Mouse (Mus musculus) brain, embryonic 14.5 days (tissue): ENCODE measurements around the gene Medag. TPM values are rescaled to one million over a fixed set of nuclear protein-coding genes. Genes with fewer than 3 reads are reported as not detected.

ENCODE experiments used
- DNase-seq: peaks from one replicate; pipeline ENCODE4 v3.0.0-alpha.2; 2011; ENCODE audit warnings: low read depth
- CTCF ChIP-seq: fragments of 200-500 bp; IDR thresholded peaks from 2 replicates; pipeline ENCODE4 v1.5.1; 2012; ENCODE audit warnings: inconsistent platforms, mild to moderate bottlenecking, moderate library complexity, borderline replicate concordance; ENCODE audit not compliant: insufficient read depth, insufficient read length; ENCODE audit errors: extremely low read depth
- POLR2A ChIP-seq: fragments of 200-500 bp; IDR thresholded peaks from 2 replicates; pipeline ENCODE4 v1.6.1; 2012; ENCODE audit warnings: mild to moderate bottlenecking, inconsistent platforms, borderline replicate concordance; ENCODE audit not compliant: poor library complexity, insufficient read depth, insufficient read length, severe bottlenecking; ENCODE audit errors: extremely low read depth
- polyA plus RNA-seq: library from polyadenylated mRNA; depleted of rRNA; stranded (reverse); fragments of >200 nt; gene quantifications from 2 replicates; pipeline ENCODE4 v1.2.3, GENCODE M21; 2012

The Medag gene
- polyA plus RNA-seq, 1 experiment: 3.5 TPM

DNA sequence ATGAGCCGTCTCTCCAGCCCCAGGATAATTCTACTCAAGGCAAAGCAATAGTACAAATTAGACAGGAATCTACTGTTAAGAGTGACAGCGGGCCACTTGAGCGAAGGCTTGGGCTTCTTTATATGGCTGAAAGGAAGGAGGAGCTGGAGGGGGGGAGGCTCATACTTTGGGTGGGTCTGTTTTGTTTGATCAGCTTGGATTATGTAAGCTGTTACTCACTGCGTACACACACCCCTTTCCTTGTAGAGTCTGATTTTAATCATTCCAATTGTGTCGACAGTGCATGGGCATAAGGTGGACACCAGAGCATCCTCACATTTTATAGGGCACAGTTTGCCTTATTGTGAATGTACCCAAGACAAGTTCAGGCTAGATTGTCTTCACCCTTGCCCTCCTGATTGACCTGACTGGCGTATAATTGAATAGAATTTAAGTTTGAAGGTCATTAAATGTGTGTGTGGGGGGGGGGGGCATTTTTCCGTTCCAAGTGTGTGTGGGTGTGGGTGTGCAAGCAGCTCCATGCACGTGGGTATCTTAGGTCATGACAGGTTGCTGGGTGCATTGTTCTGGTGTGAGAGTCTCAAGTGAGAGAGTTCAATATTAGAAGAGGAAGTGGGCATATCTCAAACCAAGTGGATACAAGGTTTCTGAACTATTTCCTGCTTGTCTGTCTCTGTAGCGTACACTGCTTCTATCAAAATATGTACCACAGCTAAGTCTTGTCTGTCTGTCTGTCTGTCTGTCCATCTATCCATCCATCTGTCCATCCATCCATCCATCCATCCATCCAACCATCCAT, 3.0 kb downstream of the Medag start:
- DNase-seq: no peak
- TF ChIP-seq POLR2A (no peak), CTCF (no peak)

DNA sequence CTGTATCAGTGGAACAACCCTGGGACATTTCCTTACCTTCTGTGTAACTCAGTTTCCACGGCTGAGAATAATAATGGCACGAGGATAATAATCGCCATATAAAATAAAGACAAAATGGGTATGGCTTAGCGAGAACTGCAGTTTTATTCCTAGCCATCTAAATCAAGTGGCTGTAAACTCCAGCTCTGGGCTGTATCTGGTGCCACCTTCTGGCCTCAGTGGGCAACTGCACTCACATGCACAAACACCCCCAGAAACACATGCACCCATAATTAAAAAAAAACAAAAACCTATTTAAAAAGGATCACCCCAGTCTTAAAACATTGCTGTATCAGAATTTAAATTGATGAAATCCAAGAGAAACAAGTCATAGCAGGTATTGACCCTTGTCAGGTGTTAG, 5.8 kb downstream of the Medag start:
- DNase-seq: no peak

DNA sequence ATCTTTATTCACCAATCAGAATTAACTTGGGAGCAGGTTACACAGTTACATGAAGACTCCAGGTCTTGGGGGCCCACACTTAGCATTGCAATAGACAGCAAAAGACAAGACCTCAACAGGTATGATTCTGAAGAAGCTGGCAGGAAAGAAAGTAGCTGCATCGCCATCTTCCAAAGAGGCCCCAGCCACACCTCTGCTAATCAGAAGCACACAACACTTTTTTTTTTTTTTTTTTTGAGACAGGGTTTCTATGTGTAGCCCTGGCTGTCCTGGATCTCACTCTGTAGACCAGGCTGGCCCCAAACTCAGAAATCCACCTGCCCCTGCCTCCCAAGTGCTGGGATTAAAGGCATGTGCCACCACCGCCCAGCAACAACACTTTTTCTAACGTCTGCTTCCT, 15.0 kb downstream of the Medag start:
- TF ChIP-seq POLR2A (no peak), CTCF (no peak)
- DNase-seq: no peak

More for the DNA sequence above, 5.8 kb downstream of the Medag start:
- TF ChIP-seq POLR2A (no peak), CTCF (peak; percentile 44; the same call in 1 of the 2 replicates)

DNA sequence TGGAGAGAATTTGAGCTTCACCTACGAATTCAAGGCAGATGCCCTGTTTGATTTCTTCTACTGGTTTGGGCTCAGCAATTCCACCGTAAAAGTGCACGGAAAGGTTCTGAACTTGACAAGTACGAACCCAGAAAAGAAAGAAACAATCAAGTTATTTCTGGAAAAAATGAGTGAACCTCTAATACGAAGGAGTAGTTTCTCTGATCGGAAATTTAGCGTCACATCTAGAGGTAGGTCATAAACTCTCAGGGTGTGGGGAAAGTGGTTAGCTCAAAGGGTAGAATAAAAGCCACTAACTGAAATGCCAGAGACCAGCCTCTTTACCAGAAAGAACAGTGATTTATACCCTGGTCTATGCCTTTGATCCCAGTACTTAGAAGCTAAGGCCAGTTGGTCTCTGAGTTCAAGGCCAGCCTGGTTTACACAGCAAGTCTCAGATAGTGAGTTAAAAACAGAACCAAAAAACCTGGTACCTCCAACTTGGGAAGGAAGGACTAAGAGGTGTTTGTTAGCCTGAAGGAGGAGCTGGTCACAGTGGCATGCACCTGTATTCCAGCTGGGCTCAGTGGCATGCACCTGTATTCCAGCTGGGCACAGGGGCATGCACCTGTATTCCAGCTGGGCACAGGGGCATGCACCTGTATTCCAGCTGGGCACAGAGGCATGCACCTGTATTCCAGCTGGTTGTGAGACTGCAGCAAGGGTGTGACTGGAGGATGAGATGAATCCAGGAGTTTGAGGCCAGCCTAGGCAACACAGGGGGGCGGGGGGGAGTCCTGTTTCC, 15.9 kb downstream of the Medag start:
- TF ChIP-seq CTCF: no peak
- no peak for TF ChIP-seq POLR2A
- DNase-seq: no peak

DNA sequence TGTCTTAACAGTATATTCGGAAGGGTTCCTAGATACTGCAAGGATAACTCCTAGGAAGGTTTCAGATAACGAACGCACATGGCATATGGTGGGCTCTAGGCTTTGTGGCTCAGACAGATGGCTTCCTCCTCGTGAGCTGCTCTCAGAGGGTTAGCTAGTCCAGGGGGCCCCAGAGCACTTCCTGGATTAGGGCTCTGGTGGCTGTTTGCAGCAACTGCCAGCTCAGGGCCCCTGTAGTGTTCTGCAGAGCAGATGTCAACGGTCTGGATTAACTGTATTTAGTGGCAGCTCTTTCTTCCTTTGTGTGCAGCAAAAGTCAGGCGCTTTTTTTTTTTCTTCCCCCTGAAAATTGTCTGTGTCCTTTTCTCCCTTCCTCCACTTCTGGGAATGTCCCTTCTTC, 16.8 kb downstream of the Medag start:
- peak; percentile 89 for DNase-seq
- TF ChIP-seq CTCF: peak; percentile 30; the same call in 1 of the 2 replicates
- TF ChIP-seq POLR2A: no peak

DNA sequence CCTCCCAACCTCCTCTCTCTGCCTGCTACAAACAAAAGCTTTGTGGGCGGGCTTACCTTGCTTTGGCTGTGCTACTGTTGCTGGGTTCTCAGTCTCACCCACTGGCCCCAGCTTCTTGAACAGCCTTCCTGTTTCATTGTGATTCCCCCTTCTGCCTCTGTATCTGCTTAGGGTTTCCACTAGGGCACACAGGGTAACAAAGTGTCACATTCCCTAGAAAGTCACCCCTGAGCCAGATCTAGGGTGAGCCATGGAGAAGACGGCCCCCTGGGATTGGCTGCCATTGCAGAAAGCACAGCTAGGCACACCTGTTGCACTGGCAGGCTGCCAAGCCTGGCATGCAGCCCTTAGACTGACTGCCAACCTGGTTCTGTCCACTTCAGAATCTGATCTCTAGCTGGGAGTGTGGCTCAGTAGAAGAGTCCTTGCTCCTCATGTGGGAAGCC, 17.3 kb downstream of the Medag start:
- TF ChIP-seq POLR2A (no peak), CTCF (no peak)

DNA sequence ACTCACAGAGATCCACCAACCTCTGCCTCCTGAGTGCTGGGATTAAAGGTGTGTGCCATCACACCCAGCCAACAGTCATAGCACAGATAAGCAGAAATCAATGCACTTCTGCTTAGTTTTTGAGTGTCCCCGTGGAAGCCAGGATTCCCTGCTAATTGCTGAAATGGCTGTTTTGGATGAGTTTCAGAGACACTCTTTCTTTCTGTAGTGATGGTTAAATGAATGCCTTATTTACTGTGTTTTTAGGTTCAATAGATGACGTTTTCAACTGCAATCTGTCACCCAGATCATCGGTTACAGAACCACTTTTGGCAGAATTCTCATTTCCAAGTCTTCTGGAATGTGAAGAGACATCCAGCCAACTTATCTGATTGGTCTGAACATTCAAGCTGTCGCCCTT, 18.0 kb downstream of the Medag start:
- DNase-seq: peak; percentile 74
- TF ChIP-seq CTCF (no peak), POLR2A (no peak)

More for the DNA sequence above, 17.3 kb downstream of the Medag start:
- DNase-seq: peak; percentile 84

DNA sequence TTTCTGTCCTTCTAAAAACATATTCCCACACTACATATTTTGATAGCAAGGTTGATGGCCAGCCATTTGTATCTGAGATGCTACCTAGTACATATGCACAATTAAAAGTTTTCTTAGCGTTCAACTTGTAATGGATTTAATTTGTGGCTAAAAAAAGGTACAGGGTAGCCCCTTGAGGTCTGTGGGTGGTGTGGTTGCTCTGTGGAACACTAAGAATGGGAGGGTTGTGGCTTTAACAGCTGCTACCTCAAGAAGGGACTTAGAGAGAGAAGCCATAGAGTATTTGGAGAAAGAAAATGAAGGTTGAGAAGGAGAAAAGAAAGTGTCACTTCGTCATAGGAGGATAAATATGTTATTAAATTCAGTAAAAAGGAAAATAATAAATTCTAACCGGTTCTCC, 19.4 kb downstream of the Medag start:
- TF ChIP-seq POLR2A (no peak), CTCF (no peak)
- no peak for DNase-seq

DNA sequence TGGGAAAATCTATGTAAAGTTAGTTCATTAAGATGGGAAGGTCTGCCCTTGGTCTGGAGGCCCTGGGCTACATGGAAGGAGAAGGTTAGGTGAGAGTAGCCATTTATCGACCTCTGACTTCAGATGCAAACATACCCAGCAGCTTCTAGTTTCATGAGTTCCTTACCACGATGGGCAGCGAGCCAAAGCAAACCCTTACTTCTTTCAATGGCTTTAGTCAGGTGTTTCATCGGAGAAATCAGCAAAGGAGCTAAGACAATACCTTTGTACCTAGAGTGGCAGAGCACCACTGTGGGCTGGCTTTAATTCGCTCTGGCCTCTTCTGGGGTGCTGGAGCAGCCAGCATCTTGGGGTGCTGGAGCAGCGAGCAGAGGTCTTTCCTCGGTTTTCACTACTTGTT, 22.1 kb downstream of the Medag start:
- no peak for TF ChIP-seq CTCF
- TF ChIP-seq POLR2A: no peak

DNA sequence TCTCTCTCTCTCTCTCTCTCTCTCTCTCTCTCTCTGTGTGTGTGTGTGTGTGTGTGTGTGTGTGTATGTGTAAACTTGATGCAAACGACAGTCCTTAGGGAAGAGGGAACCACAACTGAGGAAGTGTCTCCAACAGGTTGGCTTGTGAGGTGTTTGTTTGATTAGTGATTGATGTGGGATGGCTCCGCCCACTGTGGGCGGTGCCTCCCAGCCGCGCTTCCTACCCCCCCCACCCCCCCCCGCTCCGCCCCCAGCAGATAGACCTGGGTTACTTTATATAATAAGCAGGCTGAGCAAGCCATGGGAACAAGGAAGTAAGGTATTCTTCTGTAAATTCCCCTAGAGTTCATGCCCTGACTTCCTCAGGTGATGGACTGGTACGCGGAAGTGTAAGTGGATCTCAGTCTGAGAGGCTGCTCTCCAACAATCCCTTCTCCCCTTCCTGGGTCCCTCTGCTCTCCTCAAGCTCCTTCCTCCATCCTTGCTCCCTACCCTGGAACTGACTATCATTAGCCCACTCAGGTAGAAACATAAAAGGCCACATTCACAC, 22.7 kb downstream of the Medag start:
- no peak for DNase-seq
- no peak for TF ChIP-seq POLR2A
- TF ChIP-seq CTCF: no peak

More for the DNA sequence above, 22.1 kb downstream of the Medag start:
- no peak for DNase-seq

DNA sequence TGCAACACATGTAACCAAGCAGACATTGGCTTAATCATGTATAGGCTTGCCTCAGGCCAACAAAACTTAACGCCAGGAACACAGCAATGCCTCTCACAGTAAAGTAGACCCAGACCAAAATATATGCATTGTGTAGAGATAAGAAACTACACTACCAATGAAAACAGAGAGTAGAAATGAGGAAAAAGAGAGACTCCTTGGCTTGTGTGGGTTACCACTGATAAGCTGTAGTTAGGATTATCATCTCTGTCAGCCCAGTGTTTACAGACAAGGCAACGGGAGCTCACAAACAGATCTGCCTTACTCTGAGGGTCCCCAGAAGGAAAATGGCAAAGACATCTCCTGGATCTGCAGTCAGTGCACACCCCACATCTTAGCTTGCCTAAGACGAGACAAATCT, 25.0 kb downstream of the Medag start:
- TF ChIP-seq CTCF (no peak), POLR2A (no peak)
- no peak for DNase-seq

DNA sequence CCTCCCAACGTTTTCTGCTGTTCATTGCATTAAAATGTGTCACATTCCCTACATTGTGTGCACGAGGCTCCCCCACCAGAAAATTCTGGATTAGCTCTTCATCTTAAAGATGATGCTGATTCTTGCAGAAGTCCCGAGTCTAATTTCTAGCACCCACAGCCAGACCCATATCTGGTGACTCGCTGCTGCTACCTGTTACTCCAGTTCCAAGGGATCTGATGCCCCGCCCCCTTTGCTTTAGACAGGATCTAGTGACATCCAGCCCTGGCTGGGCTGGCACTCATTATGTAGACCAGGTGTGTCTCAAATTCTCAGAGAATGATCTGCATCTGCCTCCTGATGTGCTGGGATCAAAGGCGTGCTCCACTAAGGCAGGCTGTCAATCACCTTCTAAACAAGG, 25.6 kb downstream of the Medag start:
- no peak for TF ChIP-seq POLR2A
- DNase-seq: no peak
